Mouse (Mus musculus) megakaryocyte, embryonic 14.5 days (primary cell): Measurements from ENCODE around the gene Rpl10.

Source experiments
- FLI1 ChIP-seq: IDR thresholded peaks from 2 replicates; pipeline ENCODE4 v1.6.1; 2012; ENCODE audit warnings: low read length, inconsistent platforms, mixed read lengths
- GATA1 ChIP-seq: IDR thresholded peaks from 3 replicates; pipeline ENCODE4 v1.6.1; 2012; ENCODE audit warnings: mixed read lengths, low read length, inconsistent platforms, borderline replicate concordance

GRCm38 (mm10) chrX:74298348-74298747 is 27.7 kb downstream of the Rpl10 start:
- TF ChIP-seq GATA1 (no peak), FLI1 (no peak)
